Mouse (Mus musculus): ENCODE results near the gene Cdc42bpg.

DNA sequence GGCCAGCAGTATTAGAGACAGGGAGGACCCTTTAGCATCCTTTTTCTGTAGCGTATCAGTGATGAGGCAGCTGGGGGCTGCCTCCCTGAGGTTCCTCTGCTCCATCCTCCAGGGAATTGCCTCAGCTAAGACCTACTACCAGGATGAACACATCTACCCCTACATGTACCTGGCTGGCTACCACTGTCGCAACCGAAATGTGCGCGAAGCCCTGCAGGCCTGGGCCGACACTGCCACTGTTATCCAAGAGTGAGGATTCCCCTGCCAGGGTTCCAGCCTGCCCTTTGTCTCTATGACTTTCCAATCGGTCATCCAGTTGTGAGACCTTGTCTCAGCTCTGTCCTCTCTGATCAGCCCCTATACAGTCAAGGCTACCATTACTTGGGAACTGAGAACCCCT, 31.9 kb downstream of the Cdc42bpg start:
- TF ChIP-seq POLR2A (IDR thresholded peaks at IDR 0.05; ENCODE audit: extremely low read depth, insufficient read depth, low read length) (no peak), CTCF (IDR thresholded peaks at IDR 0.05; ENCODE audit: extremely low read depth, insufficient read depth, low read length) (no peak)
